Mouse (Mus musculus) ES-Bruce4 (cell line): ENCODE measurements around the gene Gucd1. TPM values are rescaled to one million over a fixed set of nuclear protein-coding genes. Genes with fewer than 3 reads are reported as not detected.

Source experiments
- H3K27ac ChIP-seq: 2 replicates; pipeline ENCODE4 v1.5.1; 2012; ENCODE audit warnings: low read length, inconsistent platforms; ENCODE audit not compliant: insufficient read depth
- H3K27me3 ChIP-seq: 2 replicates; pipeline ENCODE4 v1.6.1; 2012; ENCODE audit warnings: mild to moderate bottlenecking, low read length, inconsistent platforms; ENCODE audit not compliant: control insufficient read depth, poor library complexity, insufficient read depth, severe bottlenecking
- H3K36me3 ChIP-seq: 2 replicates; pipeline ENCODE4 v1.6.1; 2012; ENCODE audit warnings: inconsistent platforms, mild to moderate bottlenecking, low read length, moderate library complexity; ENCODE audit not compliant: control insufficient read depth, poor library complexity, insufficient read depth, severe bottlenecking
- H3K4me1 ChIP-seq: one replicate; pipeline ENCODE4 v1.8.1; 2011; ENCODE audit warnings: low read length; ENCODE audit not compliant: control insufficient read depth, insufficient read depth
- H3K4me3 ChIP-seq: 2 replicates; pipeline ENCODE4 v1.5.1; 2011; ENCODE audit warnings: low read depth, mild to moderate bottlenecking, low read length
- H3K9ac ChIP-seq: 2 replicates; pipeline ENCODE4 v1.6.1; 2012; ENCODE audit warnings: low read depth, mild to moderate bottlenecking, inconsistent platforms; ENCODE audit not compliant: poor library complexity, severe bottlenecking
- H3K9me3 ChIP-seq: replicated peaks from 2 replicates; pipeline ENCODE4 v1.6.1; 2012; ENCODE audit warnings: mild to moderate bottlenecking, low read length, inconsistent platforms; ENCODE audit not compliant: control insufficient read depth, poor library complexity, insufficient read depth, severe bottlenecking
- CTCF ChIP-seq: IDR thresholded peaks from one replicate; pipeline ENCODE4 v1.8.1; 2011; ENCODE audit warnings: low read depth, low read length
- EP300 ChIP-seq: IDR thresholded peaks from 2 replicates; pipeline ENCODE4 v1.6.1; 2011; ENCODE audit warnings: low read depth, low read length; ENCODE audit not compliant: insufficient read depth
- POLR2A ChIP-seq: IDR thresholded peaks from one replicate; pipeline ENCODE4 v1.8.1; 2011; ENCODE audit warnings: low read length; ENCODE audit not compliant: insufficient read depth
- polyA plus RNA-seq: library from polyadenylated mRNA; stranded (reverse); fragments of >200 nt; gene quantifications from 2 replicates; pipeline ENCODE4 v1.2.4, GENCODE M21; 2011; ENCODE audit warnings: low read depth; ENCODE audit not compliant: missing spikeins, insufficient read depth, insufficient read length

Gucd1 gene
- polyA plus RNA-seq, 1 experiment: 9.9 TPM

- TF ChIP-seq POLR2A (no peak), CTCF (no peak), EP300 (no peak)
- Histone ChIP-seq H3K9ac (no peak overlapping the region), H3K36me3 (no peaks in the 10 kb centered on the region), H3K27me3 (no peaks in the 10 kb centered on the region), H3K4me3 (no peak overlapping the region), H3K9me3 (no peaks in the 10 kb centered on the region), H3K4me1 (no peaks in the 10 kb centered on the region), H3K27ac (no peak overlapping the region)
These were observed 32.1 kb upstream of the Gucd1 start for GRCm38 (mm10) chr10:75549886-75550285.

DNA sequence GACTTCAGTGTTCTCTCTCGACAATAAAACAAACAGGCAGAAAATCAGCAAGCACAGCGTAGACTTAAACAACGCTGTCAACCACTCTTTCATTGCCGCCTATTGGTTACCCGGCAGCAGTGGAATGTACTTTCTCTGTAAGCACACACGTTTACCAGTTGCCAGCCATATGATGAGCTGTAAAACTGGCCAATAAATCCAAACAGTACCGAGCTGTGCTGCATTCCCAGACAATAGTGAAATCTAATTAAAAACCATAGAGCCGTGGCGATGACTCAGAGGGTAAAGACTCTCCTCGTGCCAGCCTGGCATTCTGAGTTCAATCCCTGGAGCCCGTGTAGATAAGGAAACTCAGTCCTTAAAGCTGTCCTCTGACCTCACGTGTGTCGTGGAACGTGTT, 30.7 kb upstream of the Gucd1 start:
- Histone ChIP-seq H3K27ac (no peak overlapping the region), H3K4me3 (no peak overlapping the region), H3K36me3 (no peaks in the 10 kb centered on the region), H3K4me1 (no peaks in the 10 kb centered on the region), H3K9ac (no peak overlapping the region), H3K9me3 (no peaks in the 10 kb centered on the region), H3K27me3 (no peaks in the 10 kb centered on the region)
- TF ChIP-seq EP300: no peak
- no peak for TF ChIP-seq POLR2A
- TF ChIP-seq CTCF: no peak

- Histone ChIP-seq H3K4me1 (no peaks in the 10 kb centered on the region), H3K27ac (no peak overlapping the region), H3K4me3 (no peak overlapping the region), H3K9me3 (no peaks in the 10 kb centered on the region), H3K9ac (no peak overlapping the region), H3K27me3 (no peaks in the 10 kb centered on the region), H3K36me3 (no peaks in the 10 kb centered on the region)
- no peak for TF ChIP-seq POLR2A
- no peak for TF ChIP-seq EP300
- no peak for TF ChIP-seq CTCF
These were observed 30.1 kb upstream of the Gucd1 start for GRCm38 (mm10) chr10:75547901-75548300.

DNA sequence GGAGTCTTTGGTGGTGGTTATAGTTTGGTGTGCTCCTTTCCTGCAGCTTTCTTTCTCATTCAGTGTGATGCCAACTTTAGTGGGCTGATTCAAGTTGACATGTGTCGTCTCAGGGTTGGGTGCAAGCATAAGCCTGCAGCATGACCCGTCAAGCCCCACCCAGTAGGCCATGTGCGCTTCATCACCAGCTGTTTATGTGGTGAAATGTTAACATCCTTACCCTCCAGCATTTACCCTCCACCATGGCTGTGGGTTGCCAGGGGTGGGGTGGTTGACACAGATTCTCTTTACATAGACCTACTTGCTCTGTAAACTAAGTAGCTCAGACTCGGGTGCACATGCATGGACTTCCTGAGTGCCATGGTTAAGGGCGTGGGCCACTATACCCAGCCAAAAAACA, 18.4 kb upstream of the Gucd1 start:
- no peak overlapping the region for H3K9ac ChIP-seq
- TF ChIP-seq POLR2A (no peak), EP300 (no peak), CTCF (no peak)
- H3K4me3 ChIP-seq: no peak overlapping the region
- H3K27me3 ChIP-seq: no peaks in the 10 kb centered on the region
- H3K9me3 ChIP-seq: no peaks in the 10 kb centered on the region
- no peaks in the 10 kb centered on the region for H3K4me1 ChIP-seq
- peaks cover 28% of the 10 kb centered on the region for H3K36me3 ChIP-seq
- no peak overlapping the region for H3K27ac ChIP-seq

DNA sequence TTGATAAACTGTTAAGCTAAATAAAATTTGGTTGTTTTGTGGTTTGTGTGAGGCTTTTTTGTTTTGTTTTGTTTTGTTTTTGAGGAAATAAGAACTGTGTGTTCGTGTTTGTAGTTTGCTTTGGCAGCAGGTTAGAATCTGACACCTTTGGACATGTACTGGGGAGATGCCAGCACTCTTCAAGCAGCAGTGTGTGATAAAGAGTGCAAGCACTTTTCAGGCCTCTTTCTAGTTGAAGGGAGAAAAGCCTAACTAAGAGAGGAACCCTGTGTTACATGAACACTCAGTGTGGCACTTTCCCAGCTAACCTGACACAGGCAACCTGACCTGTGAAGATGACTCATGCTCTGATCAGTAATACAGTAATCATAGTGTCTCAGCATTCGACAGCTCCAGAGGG, 17.7 kb upstream of the Gucd1 start:
- Histone ChIP-seq H3K4me1 (no peaks in the 10 kb centered on the region), H3K9ac (no peak overlapping the region), H3K27ac (no peak overlapping the region), H3K9me3 (no peaks in the 10 kb centered on the region), H3K36me3 (peaks cover 29% of the 10 kb centered on the region), H3K27me3 (no peaks in the 10 kb centered on the region), H3K4me3 (no peak overlapping the region)
- TF ChIP-seq EP300 (no peak), POLR2A (no peak), CTCF (no peak)

DNA sequence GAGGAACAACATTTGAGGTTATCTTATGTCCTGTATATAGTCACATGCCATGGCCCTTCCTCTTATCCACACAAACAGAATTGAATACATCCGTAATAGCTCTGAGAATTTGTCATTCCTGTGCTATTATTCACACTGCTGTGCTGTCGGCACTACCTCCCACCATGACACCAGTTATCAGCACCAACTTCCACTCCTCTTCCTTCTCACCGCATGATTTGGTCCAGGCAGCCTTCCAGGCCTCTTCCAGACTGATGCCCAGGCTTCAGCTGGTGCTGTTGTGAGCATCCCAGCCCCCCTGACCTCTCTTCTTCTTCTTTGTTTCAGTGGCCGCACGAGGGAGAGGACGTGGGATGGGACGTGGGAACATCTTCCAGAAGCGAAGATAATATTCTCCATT, 17.2 kb upstream of the Gucd1 start:
- Histone ChIP-seq H3K9ac (no peak overlapping the region), H3K4me3 (no peak overlapping the region), H3K9me3 (no peaks in the 10 kb centered on the region), H3K36me3 (peaks cover 33% of the 10 kb centered on the region), H3K4me1 (no peaks in the 10 kb centered on the region), H3K27me3 (no peaks in the 10 kb centered on the region), H3K27ac (no peak overlapping the region)
- TF ChIP-seq CTCF (no peak), POLR2A (no peak), EP300 (no peak)
